Mouse (Mus musculus) stomach, embryonic 15.5 days (tissue): ENCODE data around the gene Nup210. TPM values are rescaled to one million over a fixed set of nuclear protein-coding genes. Genes with fewer than 3 reads are reported as not detected.

Source experiments
- ATAC-seq: fragments of 200-750 bp; cut with Nextera tagmentation; 2 replicates; pipeline ENCODE4 v1.8.0; 2017; ENCODE audit warnings: low read depth, moderate number of reproducible peaks, moderate TSS enrichment; ENCODE audit not compliant: insufficient read depth, low FRiP score
- H3K27ac ChIP-seq: fragments of 300-500 bp; sonication (generic); 2 replicates; pipeline ENCODE4 v1.5.1; 2015; ENCODE audit warnings: mild to moderate bottlenecking, inconsistent platforms
- H3K27me3 ChIP-seq: fragments of 300-500 bp; sonication (generic); replicated peaks from 2 replicates; pipeline ENCODE4 v1.6.1; 2015; ENCODE audit warnings: inconsistent platforms
- H3K36me3 ChIP-seq: fragments of 300-500 bp; sonication (generic); 2 replicates; pipeline ENCODE4 v1.6.1; 2015; ENCODE audit warnings: inconsistent platforms
- H3K4me1 ChIP-seq: fragments of 300-500 bp; sonication (generic); 2 replicates; pipeline ENCODE4 v1.6.1; 2015; ENCODE audit warnings: inconsistent platforms
- H3K4me2 ChIP-seq: fragments of 300-500 bp; sonication (generic); 2 replicates; pipeline ENCODE4 v1.6.1; 2015; ENCODE audit warnings: mild to moderate bottlenecking, inconsistent platforms
- H3K4me3 ChIP-seq: fragments of 300-500 bp; sonication (generic); replicated peaks from 2 replicates; pipeline ENCODE4 v1.5.1; 2015; ENCODE audit warnings: inconsistent platforms
- H3K9ac ChIP-seq: fragments of 300-500 bp; sonication (generic); 2 replicates; pipeline ENCODE4 v1.6.1; 2015; ENCODE audit warnings: inconsistent platforms
- H3K9me3 ChIP-seq: fragments of 300-500 bp; sonication (generic); 2 replicates; pipeline ENCODE4 v1.6.1; 2016; ENCODE audit warnings: inconsistent platforms
- WGBS: fragments of 180-500 bp; shearing (Covaris S2); methylation state at CpG from one replicate; pipeline ENCODE4 v1.1.7; 2015; 5-methylcytosine and 5-hydroxymethylcytosine counted together
- polyA plus RNA-seq: library from polyadenylated mRNA; unstranded; fragments of >200 nt; fragmentation: Nextera tagmentation; extraction: Ambion mirVana; gene quantifications from 2 replicates; pipeline ENCODE4 v1.2.1, GENCODE M21; 2015

Nup210 gene
- polyA plus RNA-seq, 1 experiment from 2014 or later: 14.3 TPM

GRCm38 (mm10) chr6:91095072-91095601, 21.5 kb downstream of the Nup210 start:
- Histone ChIP-seq H3K27ac (no peak overlapping the region), H3K36me3 (no peaks in the 10 kb centered on the region; the same call in 1 of the 2 replicates), H3K9me3 (no peaks in the 10 kb centered on the region), H3K27me3 (no peaks in the 10 kb centered on the region), H3K4me2 (no peak overlapping the region), H3K4me3 (no peak overlapping the region), H3K4me1 (no peaks in the 10 kb centered on the region), H3K9ac (no peak overlapping the region)
- ATAC-seq: no peak
- 87% methylated on average over 2 of the region's 2 CpGs for WGBS

GRCm38 (mm10) chr6:91092216-91092899, 24.3 kb downstream of the Nup210 start:
- H3K9ac ChIP-seq: no peak overlapping the region
- ATAC-seq: no peak
- no peak overlapping the region for H3K4me2 ChIP-seq
- H3K36me3 ChIP-seq: no peaks in the 10 kb centered on the region; the same call in 1 of the 2 replicates
- 62% methylated on average over 10 of the region's 10 CpGs for WGBS
- no peaks in the 10 kb centered on the region for H3K4me1 ChIP-seq
- H3K9me3 ChIP-seq: no peaks in the 10 kb centered on the region
- H3K27me3 ChIP-seq: no peaks in the 10 kb centered on the region
- no peak overlapping the region for H3K4me3 ChIP-seq
- H3K27ac ChIP-seq: no peak overlapping the region

- Histone ChIP-seq H3K9ac (no peak overlapping the region), H3K27me3 (no peaks in the 10 kb centered on the region), H3K4me1 (no peaks in the 10 kb centered on the region), H3K4me3 (no peak overlapping the region), H3K36me3 (no peaks in the 10 kb centered on the region), H3K9me3 (no peaks in the 10 kb centered on the region), H3K27ac (no peak overlapping the region), H3K4me2 (no peak overlapping the region)
- WGBS: 74% methylated on average over 5 of the region's 5 CpGs
- ATAC-seq: no peak
Observed at GRCm38 (mm10) chr6:91085114-91085892, 31.3 kb downstream of the Nup210 start.

- Histone ChIP-seq H3K9me3 (no peaks in the 10 kb centered on the region), H3K4me1 (0 out of 2 replicates have a peak, but pooled peaks cover 4% of the 10 kb centered on the region), H3K4me2 (no peak overlapping the region), H3K27me3 (no peaks in the 10 kb centered on the region), H3K9ac (no peak overlapping the region), H3K27ac (no peak overlapping the region), H3K4me3 (no peak overlapping the region), H3K36me3 (peaks cover 6% of the 10 kb centered on the region; the same call in 1 of the 2 replicates)
- WGBS: 31% methylated on average over 1 of the region's 1 CpGs
- ATAC-seq: no peak
Observed at GRCm38 (mm10) chr6:91080033-91080432, 36.6 kb downstream of the Nup210 start.

- Histone ChIP-seq H3K4me2 (no peak overlapping the region), H3K36me3 (peaks cover 14% of the 10 kb centered on the region), H3K4me1 (0 out of 2 replicates have a peak, but pooled peaks cover 4% of the 10 kb centered on the region), H3K4me3 (no peak overlapping the region), H3K27ac (no peak overlapping the region), H3K27me3 (no peaks in the 10 kb centered on the region), H3K9ac (no peak overlapping the region), H3K9me3 (no peaks in the 10 kb centered on the region)
- peak; percentile 65; the same call in 1 of the 2 replicates for ATAC-seq
- WGBS: 70% methylated on average over 9 of the region's 9 CpGs
Observed at GRCm38 (mm10) chr6:91076249-91076648, 40.4 kb downstream of the Nup210 start.

- Histone ChIP-seq H3K27me3 (no peaks in the 10 kb centered on the region), H3K9me3 (no peaks in the 10 kb centered on the region), H3K27ac (no peak overlapping the region), H3K4me2 (no peak overlapping the region), H3K4me3 (no peak overlapping the region), H3K9ac (no peak overlapping the region), H3K36me3 (peaks cover 9% of the 10 kb centered on the region; the same call in 1 of the 2 replicates), H3K4me1 (no peaks in the 10 kb centered on the region)
- ATAC-seq: no peak
- 81% methylated on average over 1 of the region's 1 CpGs for WGBS
Observed at GRCm38 (mm10) chr6:91068511-91068910, 48.1 kb downstream of the Nup210 start.

- H3K9ac ChIP-seq: no peak overlapping the region
- no peaks in the 10 kb centered on the region for H3K9me3 ChIP-seq
- H3K27me3 ChIP-seq: no peaks in the 10 kb centered on the region
- no peaks in the 10 kb centered on the region for H3K4me1 ChIP-seq
- WGBS: 93% methylated on average over 3 of the region's 3 CpGs
- ATAC-seq: no peak
- no peak overlapping the region for H3K4me2 ChIP-seq
- no peaks in the 10 kb centered on the region for H3K36me3 ChIP-seq
- no peak overlapping the region for H3K4me3 ChIP-seq
- no peak overlapping the region for H3K27ac ChIP-seq
Observed at GRCm38 (mm10) chr6:91067048-91067447, 49.6 kb downstream of the Nup210 start.

GRCm38 (mm10) chr6:91061296-91061695, 55.3 kb downstream of the Nup210 start:
- Histone ChIP-seq H3K27ac (no peak overlapping the region), H3K4me3 (no peak overlapping the region), H3K36me3 (no peaks in the 10 kb centered on the region), H3K4me2 (no peak overlapping the region), H3K9me3 (no peaks in the 10 kb centered on the region), H3K4me1 (no peaks in the 10 kb centered on the region), H3K27me3 (no peaks in the 10 kb centered on the region), H3K9ac (no peak overlapping the region)
- 76% methylated on average over 2 of the region's 2 CpGs for WGBS
- no peak for ATAC-seq

GRCm38 (mm10) chr6:91059711-91060110, 56.9 kb downstream of the Nup210 start:
- Histone ChIP-seq H3K9ac (no peak overlapping the region), H3K4me3 (no peak overlapping the region), H3K36me3 (no peaks in the 10 kb centered on the region), H3K4me2 (no peak overlapping the region), H3K27me3 (no peaks in the 10 kb centered on the region), H3K4me1 (no peaks in the 10 kb centered on the region), H3K27ac (no peak overlapping the region), H3K9me3 (no peaks in the 10 kb centered on the region)
- ATAC-seq: no peak
- WGBS: 49% methylated on average over 2 of the region's 2 CpGs

- 69% methylated on average over 2 of the region's 2 CpGs for WGBS
- H3K36me3 ChIP-seq: no peaks in the 10 kb centered on the region
- H3K9me3 ChIP-seq: no peaks in the 10 kb centered on the region
- no peak overlapping the region for H3K27ac ChIP-seq
- ATAC-seq: no peak; the same call in 1 of the 2 replicates
- H3K27me3 ChIP-seq: no peaks in the 10 kb centered on the region
- H3K4me3 ChIP-seq: no peak overlapping the region
- H3K4me2 ChIP-seq: no peak overlapping the region
- H3K9ac ChIP-seq: no peak overlapping the region
- H3K4me1 ChIP-seq: no peaks in the 10 kb centered on the region
Observed at GRCm38 (mm10) chr6:91057989-91058388, 58.6 kb downstream of the Nup210 start.

GRCm38 (mm10) chr6:91056348-91056747, 60.3 kb downstream of the Nup210 start:
- no peak for ATAC-seq
- no peaks in the 10 kb centered on the region for H3K4me1 ChIP-seq
- H3K27ac ChIP-seq: no peak overlapping the region
- no peak overlapping the region for H3K4me3 ChIP-seq
- no peak overlapping the region for H3K4me2 ChIP-seq
- no peaks in the 10 kb centered on the region for H3K27me3 ChIP-seq
- H3K36me3 ChIP-seq: no peaks in the 10 kb centered on the region
- H3K9me3 ChIP-seq: no peaks in the 10 kb centered on the region
- no peak overlapping the region for H3K9ac ChIP-seq

- WGBS: 93% methylated on average over 4 of the region's 4 CpGs
- no peak overlapping the region for H3K27ac ChIP-seq
- H3K4me3 ChIP-seq: no peak overlapping the region
- no peak for ATAC-seq
- no peak overlapping the region for H3K9ac ChIP-seq
- H3K36me3 ChIP-seq: no peaks in the 10 kb centered on the region
- no peak overlapping the region for H3K4me2 ChIP-seq
- H3K4me1 ChIP-seq: no peaks in the 10 kb centered on the region
- H3K9me3 ChIP-seq: no peaks in the 10 kb centered on the region
- no peaks in the 10 kb centered on the region for H3K27me3 ChIP-seq
Observed at GRCm38 (mm10) chr6:91052572-91052971, 64.1 kb downstream of the Nup210 start.
